Mouse (Mus musculus): ENCODE measurements at regions not wholly inside any gene's neighbourhood (a gene's known extent, or its start where the extent isn't known, plus 50 kb on each side); places are given as distances from the start of the nearest gene placed in this dataset. TPM values are rescaled to one million over a fixed set of nuclear protein-coding genes. Genes with fewer than 3 reads are reported as not detected.
A peak's percentile ranks its signal among the peaks of the same experiment; 100 is the strongest.

- H3K27ac ChIP-seq (replicated peaks) = no peak overlapping the region
- no peak overlapping the region for H3K4me2 ChIP-seq
- no peak for ATAC-seq (ENCODE audit: low FRiP score, low read depth)
- H3K9me3 ChIP-seq = no peaks in the 10 kb centered on the region
- H3K27me3 ChIP-seq = no peaks in the 10 kb centered on the region
- H3K4me1 ChIP-seq (replicated peaks) = no peaks in the 10 kb centered on the region
- H3K4me3 ChIP-seq = no peak overlapping the region
- H3K36me3 ChIP-seq = no peaks in the 10 kb centered on the region
- WGBS = 78% methylated on average over 7 of the region's 7 CpGs
- no peak overlapping the region for H3K9ac ChIP-seq
Observed at GRCm38 (mm10) chr17:45187402-45187801, 246.1 kb downstream of the Cdc5l start.

GRCm38 (mm10) chr17:45176340-45176739 is 257.2 kb downstream of the Cdc5l start:
- Histone ChIP-seq H3K27me3 (no peaks in the 10 kb centered on the region), H3K27ac (replicated peaks) (no peak overlapping the region), H3K4me1 (replicated peaks) (no peaks in the 10 kb centered on the region), H3K4me2 (no peak overlapping the region), H3K9ac (no peak overlapping the region), H3K9me3 (no peaks in the 10 kb centered on the region), H3K36me3 (no peaks in the 10 kb centered on the region), H3K4me3 (no peak overlapping the region)
- ATAC-seq (ENCODE audit: low FRiP score, low read depth) = no peak
- 79% methylated on average over 4 of the region's 4 CpGs for WGBS

GRCm38 (mm10) chr17:45169257-45169994 is 264.1 kb downstream of the Cdc5l start:
- 56% methylated on average over 10 of the region's 10 CpGs for WGBS
- Histone ChIP-seq H3K4me2 (no peak overlapping the region), H3K27me3 (no peaks in the 10 kb centered on the region), H3K9ac (no peak overlapping the region), H3K36me3 (no peaks in the 10 kb centered on the region), H3K9me3 (no peaks in the 10 kb centered on the region), H3K4me1 (replicated peaks) (peaks cover 17% of the 10 kb centered on the region; the same call in 1 of the 2 replicates), H3K4me3 (no peak overlapping the region), H3K27ac (replicated peaks) (no peak overlapping the region)
- ATAC-seq (ENCODE audit: low FRiP score, low read depth) = 0 out of 2 replicates have a peak, but pooled peaks have one; percentile 25

Small RNA genes in the stretch of these regions (microRNA-seq; reads per million reads assigned to microRNA genes)
- gene Gm24979 = not detected
